Mouse (Mus musculus) megakaryocyte-erythroid progenitor cell, adult 5 weeks (primary cell): ENCODE measurements around the gene Myrip. TPM values are rescaled to one million over a fixed set of nuclear protein-coding genes. Genes with fewer than 3 reads are reported as not detected.

Source experiments
- polyA plus RNA-seq: library from polyadenylated mRNA; stranded (reverse); fragments of >175 nt; gene quantifications from 2 replicates; pipeline ENCODE4 v1.2.3, GENCODE M21; 2012

Gene Myrip
- 0.54 and 0.56 TPM in 2 replicates for polyA plus RNA-seq

DNA sequence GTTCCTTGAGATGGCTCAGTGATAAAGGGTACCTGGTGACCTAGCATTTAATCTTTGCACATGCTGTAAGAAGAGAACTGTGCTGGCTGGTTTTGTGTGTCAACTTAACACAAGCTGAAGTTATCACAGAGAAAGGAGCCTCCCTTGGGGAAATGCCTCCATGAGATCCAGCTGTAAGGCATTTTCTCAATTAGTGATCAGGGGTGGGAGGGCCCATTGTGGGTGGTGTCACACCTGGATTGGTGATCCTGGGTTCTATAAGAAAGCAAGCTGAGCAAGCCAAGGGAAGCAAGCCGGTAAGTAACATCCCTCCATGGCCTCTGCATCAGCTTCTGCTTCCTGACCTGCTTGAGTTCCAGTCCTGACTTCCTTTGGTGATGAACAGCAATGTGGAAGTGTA, at the start of gene Myrip:
Gene Myrip (plus strand): TSS at position 301 of the 400 bp plus-strand sequence.

GRCm38 (mm10) chr9:120492010-120492399, 190.7 kb downstream of the Myrip start, which contains the start of gene Eif1b:
Gene Eif1b, plus strand, starts transcription at chr9:120492232.

Other genes with a start within 250 kb of the Myrip start
- gene Cx3cr1, start 231.6 kb upstream of the Myrip start, polyA plus RNA-seq = 0.60 and 1.2 TPM in 2 replicates
- gene Ccr8, start 209.4 kb upstream of the Myrip start, polyA plus RNA-seq = not detected in 2 replicates
- gene Slc25a38, start 191.1 kb upstream of the Myrip start, polyA plus RNA-seq = 44.5 and 58.9 TPM in 2 replicates
- gene Rpsa, start 173.8 kb upstream of the Myrip start, polyA plus RNA-seq = 9,060 and 9,210 TPM in 2 replicates
- not detected in 2 replicates for gene Mobp, start 151.8 kb upstream of the Myrip start, polyA plus RNA-seq
- gene Eif1b, start 190.7 kb downstream of the Myrip start, polyA plus RNA-seq = 103 and 107 TPM in 2 replicates
- gene Entpd3, start 238.3 kb downstream of the Myrip start, polyA plus RNA-seq = 0.01 TPM in 1 of 2 replicates, not detected in the other